Mouse (Mus musculus) heart, adult 18-20 months (tissue): ENCODE data around the gene Nf2. TPM values are rescaled to one million over a fixed set of nuclear protein-coding genes. Genes with fewer than 3 reads are reported as not detected.

Experiments
- DNase-seq, 2 experiments: peaks; one replicate each; pipeline ENCODE4 v3.0.0; 2021 to 2022; ENCODE audit warnings: mixed read lengths in 1 of 2
- total RNA-seq, 2 experiments: library from RNA; stranded (reverse); gene quantifications; 2 replicates each; pipeline ENCODE4 v1.2.3; 2021

The Nf2 gene
- total RNA-seq, 2 experiments from 2014 or later: 70.8 to 76.9 TPM

- DNase-seq: no peak
These were observed 48.7 kb downstream of the Nf2 start for GRCm38 (mm10) chr11:4800654-4801053.

GRCm38 (mm10) chr11:4793006-4793405, 56.3 kb downstream of the Nf2 start:
- DNase-seq: no peak

- DNase-seq: no peak
These were observed 57.8 kb downstream of the Nf2 start for GRCm38 (mm10) chr11:4791549-4791948.

GRCm38 (mm10) chr11:4789691-4790090, 59.6 kb downstream of the Nf2 start:
- no peak for DNase-seq

GRCm38 (mm10) chr11:4784629-4785142, 64.7 kb downstream of the Nf2 start:
- no peak for DNase-seq

GRCm38 (mm10) chr11:4783116-4783515, 66.2 kb downstream of the Nf2 start:
- DNase-seq: no peak

GRCm38 (mm10) chr11:4780927-4781326, 68.4 kb downstream of the Nf2 start:
- no peak for DNase-seq

GRCm38 (mm10) chr11:4772925-4773324, 76.4 kb downstream of the Nf2 start:
- DNase-seq: peak; percentile 29 to 84

GRCm38 (mm10) chr11:4771756-4772155, 77.6 kb downstream of the Nf2 start:
- DNase-seq: peak in 1 of 2 experiments; percentile 31

- no peak for DNase-seq
These were observed 79.5 kb downstream of the Nf2 start for GRCm38 (mm10) chr11:4769881-4770280.

GRCm38 (mm10) chr11:4769293-4769692, 80.0 kb downstream of the Nf2 start:
- no peak for DNase-seq

- no peak for DNase-seq
These were observed 80.9 kb downstream of the Nf2 start for GRCm38 (mm10) chr11:4768399-4768798.

GRCm38 (mm10) chr11:4764476-4764875, 84.9 kb downstream of the Nf2 start:
- DNase-seq: no peak

- DNase-seq: no peak
These were observed 85.7 kb downstream of the Nf2 start for GRCm38 (mm10) chr11:4763631-4764030.

GRCm38 (mm10) chr11:4762511-4762910, 86.8 kb downstream of the Nf2 start:
- no peak for DNase-seq

GRCm38 (mm10) chr11:4761991-4762390, 87.3 kb downstream of the Nf2 start:
- DNase-seq: no peak

GRCm38 (mm10) chr11:4760438-4760837, 88.9 kb downstream of the Nf2 start:
- DNase-seq: peak; percentile 16 to 38

- no peak for DNase-seq
These were observed 91.6 kb downstream of the Nf2 start for GRCm38 (mm10) chr11:4757789-4758158.

- no peak for DNase-seq
These were observed 92.2 kb downstream of the Nf2 start for GRCm38 (mm10) chr11:4756984-4757788.

- DNase-seq: no peak
These were observed 92.9 kb downstream of the Nf2 start for GRCm38 (mm10) chr11:4756460-4756859.

- DNase-seq: no peak
These were observed 94.5 kb downstream of the Nf2 start for GRCm38 (mm10) chr11:4754867-4755266.

- no peak for DNase-seq
These were observed 95.3 kb downstream of the Nf2 start for GRCm38 (mm10) chr11:4754036-4754435.

- no peak for DNase-seq
These were observed 96.5 kb downstream of the Nf2 start for GRCm38 (mm10) chr11:4752836-4753235.

- DNase-seq: peak; percentile 35 to 67
These were observed 99.1 kb downstream of the Nf2 start for GRCm38 (mm10) chr11:4750263-4750662.
